8 mouse cellular contexts compared by ENCODE assay signal in the genomic region with DNA sequence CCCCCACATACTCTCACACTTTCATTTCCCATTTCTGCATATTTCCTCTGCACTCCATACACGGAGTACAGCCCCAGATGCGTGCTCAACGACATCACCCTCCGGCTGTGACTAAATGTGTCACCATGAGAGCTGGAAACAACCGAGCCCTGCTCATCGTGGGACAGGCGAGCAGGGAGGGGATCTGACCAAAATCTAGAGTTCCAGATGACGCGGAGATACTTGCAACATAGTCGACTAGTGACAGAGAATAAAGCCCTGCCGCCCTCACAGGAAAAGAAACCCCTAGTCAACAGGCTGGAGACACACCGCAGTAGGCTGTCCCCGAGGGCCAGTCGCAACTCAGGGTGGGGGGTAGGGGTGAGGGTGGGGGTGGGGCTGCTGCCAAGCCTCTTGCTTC.
DNase-seq lines count a peak whose midpoint lies in the region; ATAC-seq and TF ChIP-seq lines count a peak whose summit lies in the region.

No protein-coding gene starts in this region.

- H3K27ac ChIP-seq in intestine, postnatal 0 days (ENCODE audit: low read depth, low read length), result no peak overlapping the region
- H3K27ac ChIP-seq in spleen, adult 2 months (ENCODE audit: insufficient read depth, low read length), result peak overlapping the region; percentile 92

- H3K4me1 ChIP-seq in intestine, postnatal 0 days (replicated peaks; ENCODE audit: control insufficient read depth, insufficient read depth, low read length), result 0 out of 2 replicates have a peak, but pooled peaks cover 4% of the 10 kb centered on the region
- peaks cover 22% of the 10 kb centered on the region for H3K4me1 ChIP-seq in spleen, adult 2 months (ENCODE audit: control insufficient read depth, insufficient read depth, insufficient read length)

- H3K36me3 ChIP-seq in intestine, postnatal 0 days (ENCODE audit: control insufficient read depth, insufficient read depth), result no peaks in the 10 kb centered on the region
- no peaks in the 10 kb centered on the region for H3K36me3 ChIP-seq in spleen, adult 2 months (ENCODE audit: control insufficient read depth, insufficient read depth, low read length)

- peak overlapping the region; percentile 75 for H3K4me2 ChIP-seq in intestine, postnatal 0 days (replicated peaks; ENCODE audit: low read depth)

- DNase-seq in gastrocnemius, postnatal 25 days, result peak; percentile 32
- no peak for DNase-seq in gastrocnemius, adult 18-20 months (ENCODE audit: low spot score)
- DNase-seq in lung, postnatal 36 days, result peak; percentile 67
- peak; percentile 52 to 76 for DNase-seq in spleen, adult 2 months (ENCODE audit: low read depth in 1 of 2, low spot score in 2 of 2)
- DNase-seq in frontal cortex, adult 2 months (ENCODE audit: extremely low spot score in 1 of 2, low spot score in 1 of 2), result no peak
- no peak for DNase-seq in cerebellum, adult 11 months

- peaks cover 9% of the 10 kb centered on the region for H3K27me3 ChIP-seq in intestine, postnatal 0 days (replicated peaks; ENCODE audit: control insufficient read depth, insufficient read depth, low read length)
- H3K27me3 ChIP-seq in spleen, adult 2 months (ENCODE audit: control insufficient read depth, insufficient read depth, low read length), result no peaks in the 10 kb centered on the region

- H3K9me3 ChIP-seq in intestine, postnatal 0 days (ENCODE audit: control insufficient read depth), result no peaks in the 10 kb centered on the region

- ATAC-seq in granulocyte monocyte progenitor cell, adult 5-6 weeks (replicated peaks; ENCODE audit: poor library complexity, severe bottlenecking), result peak; percentile 89
- ATAC-seq in intestine, postnatal 0 days, result no peak

- no peak for TF ChIP-seq POLR2A in spleen, adult 2 months (IDR thresholded peaks at IDR 0.05; ENCODE audit: low read depth, low read length)

- no peak for TF ChIP-seq CTCF in intestine, postnatal 0 days (IDR thresholded peaks at IDR 0.05; ENCODE audit: low read depth)
- no peak for TF ChIP-seq CTCF in spleen, adult 2 months (IDR thresholded peaks at IDR 0.05; ENCODE audit: extremely low read depth, insufficient read depth, insufficient read length, insufficient replicate concordance)

- WGBS in intestine, postnatal 0 days, result 3% methylated on average over 14 of the region's 14 CpGs
- WGBS in spleen, adult 2 months, result 2% methylated on average over 14 of the region's 14 CpGs

- peak overlapping the region; percentile 40 for H3K4me3 ChIP-seq in intestine, postnatal 0 days (ENCODE audit: low read depth, low read length)
- H3K4me3 ChIP-seq in spleen, adult 2 months (ENCODE audit: extremely low read depth, insufficient read depth, insufficient read length), result peak overlapping the region; percentile 61

- H3K9ac ChIP-seq in intestine, postnatal 0 days (ENCODE audit: low read depth, low read length), result peak overlapping the region; percentile 34; the same call in 1 of the 2 replicates

Comparison
In these comparisons a context has a peak if more than half of its experiments do, and no peak if none do; other contexts are left out.
1. DNase-seq: peak in gastrocnemius, postnatal 25 days (single experiment), lung, postnatal 36 days (single experiment) and spleen, adult 2 months (2 of 2); none in gastrocnemius, adult 18-20 months (single experiment), frontal cortex, adult 2 months (0 of 2) and cerebellum, adult 11 months (single experiment).